Mouse (Mus musculus) cortical plate, adult 2 months (tissue): ENCODE measurements around the gene Atm.

ENCODE experiments used
- CTCF ChIP-seq: fragments of 200-500 bp; IDR thresholded peaks from 2 replicates; pipeline ENCODE4 v1.5.1; 2011; ENCODE audit warnings: mild to moderate bottlenecking, control low read depth, low read length; ENCODE audit not compliant: insufficient read depth; ENCODE audit errors: extremely low read depth
- POLR2A ChIP-seq: fragments of 200-500 bp; IDR thresholded peaks from 2 replicates; pipeline ENCODE4 v1.6.1; 2011; ENCODE audit warnings: mild to moderate bottlenecking, low read length, control low read depth; ENCODE audit not compliant: insufficient read depth; ENCODE audit errors: extremely low read depth

DNA sequence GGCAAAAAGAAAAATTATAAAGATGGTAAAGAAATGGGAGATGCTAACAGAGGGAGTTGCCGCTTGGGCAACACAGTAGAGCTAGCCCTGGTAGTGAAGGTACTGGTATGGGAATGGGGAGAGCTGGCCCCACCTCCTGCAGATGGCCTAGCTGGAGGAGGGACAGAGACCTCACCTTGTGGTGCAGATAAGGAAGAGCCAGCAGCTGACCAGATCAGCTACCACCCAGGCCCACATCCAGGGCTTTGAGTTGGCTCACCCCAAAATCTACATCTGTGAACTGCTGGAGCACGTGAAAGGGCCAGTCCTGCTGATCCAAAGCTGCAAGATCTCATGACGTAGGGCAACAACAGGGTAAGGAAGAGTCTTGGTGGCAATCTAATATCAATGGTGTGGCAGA lies 109.8 kb downstream of the Atm start:
- no peak for TF ChIP-seq CTCF
- no peak for TF ChIP-seq POLR2A
